Mouse (Mus musculus): ENCODE data around the gene Ednra.

GRCm38 (mm10) chr8:77696182-77696581 is 28.1 kb downstream of the Ednra start:
- TF ChIP-seq POLR2A (IDR thresholded peaks at IDR 0.05; ENCODE audit: borderline replicate concordance, extremely low read depth, insufficient read depth, insufficient read length, poor library complexity, severe bottlenecking), result no peak
- no peak for TF ChIP-seq CTCF (IDR thresholded peaks at IDR 0.05; ENCODE audit: borderline replicate concordance, extremely low read depth, insufficient read depth, insufficient read length)
